Mouse (Mus musculus): ENCODE results near the gene Galnt10.

Gene Galnt10

GRCm38 (mm10) chr11:57635148-57635547, 10.1 kb upstream of the Galnt10 start:
- DNase-seq (ENCODE audit: low spot score in 2 of 2), result no peak

GRCm38 (mm10) chr11:57643691-57644090, 1.6 kb upstream of the Galnt10 start:
- no peak for DNase-seq (ENCODE audit: low spot score in 2 of 2)

GRCm38 (mm10) chr11:57644245-57645017, 811 bp upstream of the Galnt10 start:
- DNase-seq (ENCODE audit: low spot score in 2 of 2), result no peak

- DNase-seq (ENCODE audit: low spot score in 2 of 2), result no peak
These were observed 605 bp downstream of the Galnt10 start for GRCm38 (mm10) chr11:57645847-57646246.

GRCm38 (mm10) chr11:57646416-57646815, 1.2 kb downstream of the Galnt10 start:
- no peak for DNase-seq (ENCODE audit: low spot score in 2 of 2)

GRCm38 (mm10) chr11:57646940-57647339, 1.7 kb downstream of the Galnt10 start:
- DNase-seq (ENCODE audit: low spot score in 2 of 2), result no peak

GRCm38 (mm10) chr11:57647446-57647845, 2.2 kb downstream of the Galnt10 start:
- DNase-seq (ENCODE audit: low spot score in 2 of 2), result no peak

GRCm38 (mm10) chr11:57648196-57648800, 3.1 kb downstream of the Galnt10 start:
- no peak for DNase-seq (ENCODE audit: low spot score in 2 of 2)

- DNase-seq (ENCODE audit: low spot score in 2 of 2), result no peak
These were observed 4.0 kb downstream of the Galnt10 start for GRCm38 (mm10) chr11:57649269-57649668.

- DNase-seq (ENCODE audit: low spot score in 2 of 2), result no peak
These were observed 4.4 kb downstream of the Galnt10 start for GRCm38 (mm10) chr11:57649671-57650070.

GRCm38 (mm10) chr11:57650867-57651266, 5.6 kb downstream of the Galnt10 start:
- no peak for DNase-seq (ENCODE audit: low spot score in 2 of 2)

- peak; percentile 52 to 64 for DNase-seq (ENCODE audit: low spot score in 2 of 2)
These were observed 6.1 kb downstream of the Galnt10 start for GRCm38 (mm10) chr11:57651281-57651810.

- no peak for DNase-seq (ENCODE audit: low spot score in 2 of 2)
These were observed 7.1 kb downstream of the Galnt10 start for GRCm38 (mm10) chr11:57652206-57652922.

GRCm38 (mm10) chr11:57652923-57653660, 7.8 kb downstream of the Galnt10 start:
- DNase-seq (ENCODE audit: low spot score in 2 of 2), result no peak

- no peak for DNase-seq (ENCODE audit: low spot score in 2 of 2)
These were observed 8.6 kb downstream of the Galnt10 start for GRCm38 (mm10) chr11:57653796-57654195.

GRCm38 (mm10) chr11:57654386-57654785, 9.1 kb downstream of the Galnt10 start:
- no peak for DNase-seq (ENCODE audit: low spot score in 2 of 2)

- no peak for DNase-seq (ENCODE audit: low spot score in 2 of 2)
These were observed 9.7 kb downstream of the Galnt10 start for GRCm38 (mm10) chr11:57654977-57655397.

GRCm38 (mm10) chr11:57655669-57656325, 10.6 kb downstream of the Galnt10 start:
- no peak for DNase-seq (ENCODE audit: low spot score in 2 of 2)

- no peak for DNase-seq (ENCODE audit: low spot score in 2 of 2)
These were observed 11.5 kb downstream of the Galnt10 start for GRCm38 (mm10) chr11:57656602-57657275.

- no peak for DNase-seq (ENCODE audit: low spot score in 2 of 2)
These were observed 12.3 kb downstream of the Galnt10 start for GRCm38 (mm10) chr11:57657370-57658072.

Measured in right cerebral cortex, postnatal 36 days (tissue).